Mouse (Mus musculus): ENCODE data around the gene Polr3gl. TPM values are rescaled to one million over a fixed set of nuclear protein-coding genes. Genes with fewer than 3 reads are reported as not detected.

Gene Polr3gl
- 15.7 TPM for polyA plus RNA-seq (2015; fragmentation: Illumina TruSeq; extraction: RNeasy Lipid Tissue Mini Kit (QIAGEN cat#74804); ENCODE audit: insufficient read depth, low read depth, low replicate concordance)

GRCm38 (mm10) chr3:96593790-96594560 is at the start of gene Polr3gl:
TSS of gene Polr3gl (minus strand) at chr3:96594181.

GRCm38 (mm10) chr3:96634928-96635879 is 41.2 kb upstream of the Polr3gl start, which contains the start of the genes Pex11b and Gm42957:
TSS of gene Pex11b (plus strand) at chr3:96635376.
TSS of gene Gm42957 (plus strand) at chr3:96635474.

GRCm38 (mm10) chr3:96629729-96630600 is 36.0 kb upstream of the Polr3gl start, which contains the start of gene Rbm8a:
TSS of gene Rbm8a (plus strand) at chr3:96629933.

GRCm38 (mm10) chr3:96600639-96601250 is 6.8 kb upstream of the Polr3gl start, which contains the start of gene Lix1l:
TSS of gene Lix1l (plus strand) at chr3:96601149.

GRCm38 (mm10) chr3:96596228-96596707 is 2.3 kb upstream of the Polr3gl start, which contains the start of gene Ankrd34a:
TSS of gene Ankrd34a (plus strand) at chr3:96596636.

GRCm38 (mm10) chr3:96576690-96577541 is 17.1 kb downstream of the Polr3gl start, which contains the start of gene Gm16253:
TSS of gene Gm16253 (plus strand) at chr3:96576984.

GRCm38 (mm10) chr3:96557694-96558093 is 36.3 kb downstream of the Polr3gl start, which contains the start of gene Txnip:
TSS of gene Txnip (plus strand) at chr3:96557957.

Other genes with a start within 250 kb of the Polr3gl start
- gene BC107364, start 141.9 kb downstream of the Polr3gl start, polyA plus RNA-seq (2015; fragmentation: Illumina TruSeq; extraction: RNeasy Lipid Tissue Mini Kit (QIAGEN cat#74804); ENCODE audit: insufficient read depth, low read depth, low replicate concordance), result not detected
- gene Hfe2, start 69.0 kb downstream of the Polr3gl start, polyA plus RNA-seq (2015; fragmentation: Illumina TruSeq; extraction: RNeasy Lipid Tissue Mini Kit (QIAGEN cat#74804); ENCODE audit: insufficient read depth, low read depth, low replicate concordance), result not detected
- gene Txnip, start 36.2 kb downstream of the Polr3gl start, polyA plus RNA-seq (2015; fragmentation: Illumina TruSeq; extraction: RNeasy Lipid Tissue Mini Kit (QIAGEN cat#74804); ENCODE audit: insufficient read depth, low read depth, low replicate concordance), result 316 TPM
- gene Gm16253, start 17.2 kb downstream of the Polr3gl start, polyA plus RNA-seq (2015; fragmentation: Illumina TruSeq; extraction: RNeasy Lipid Tissue Mini Kit (QIAGEN cat#74804); ENCODE audit: insufficient read depth, low read depth, low replicate concordance), result not detected
- not detected for gene Ankrd34a, start 2.5 kb upstream of the Polr3gl start, polyA plus RNA-seq (2015; fragmentation: Illumina TruSeq; extraction: RNeasy Lipid Tissue Mini Kit (QIAGEN cat#74804); ENCODE audit: insufficient read depth, low read depth, low replicate concordance)
- 7.0 TPM for gene Lix1l, start 7.0 kb upstream of the Polr3gl start, polyA plus RNA-seq (2015; fragmentation: Illumina TruSeq; extraction: RNeasy Lipid Tissue Mini Kit (QIAGEN cat#74804); ENCODE audit: insufficient read depth, low read depth, low replicate concordance)
- gene Rbm8a, start 35.8 kb upstream of the Polr3gl start, polyA plus RNA-seq (2015; fragmentation: Illumina TruSeq; extraction: RNeasy Lipid Tissue Mini Kit (QIAGEN cat#74804); ENCODE audit: insufficient read depth, low read depth, low replicate concordance), result 9.3 TPM
- 13.1 TPM for gene Pex11b, start 41.2 kb upstream of the Polr3gl start, polyA plus RNA-seq (2015; fragmentation: Illumina TruSeq; extraction: RNeasy Lipid Tissue Mini Kit (QIAGEN cat#74804); ENCODE audit: insufficient read depth, low read depth, low replicate concordance)
- gene Gm42957, start 41.3 kb upstream of the Polr3gl start, polyA plus RNA-seq (2015; fragmentation: Illumina TruSeq; extraction: RNeasy Lipid Tissue Mini Kit (QIAGEN cat#74804); ENCODE audit: insufficient read depth, low read depth, low replicate concordance), result not detected
- 3.6 TPM for gene Itga10, start 51.4 kb upstream of the Polr3gl start, polyA plus RNA-seq (2015; fragmentation: Illumina TruSeq; extraction: RNeasy Lipid Tissue Mini Kit (QIAGEN cat#74804); ENCODE audit: insufficient read depth, low read depth, low replicate concordance)
- 0.31 TPM for gene Ankrd35, start 76.0 kb upstream of the Polr3gl start, polyA plus RNA-seq (2015; fragmentation: Illumina TruSeq; extraction: RNeasy Lipid Tissue Mini Kit (QIAGEN cat#74804); ENCODE audit: insufficient read depth, low read depth, low replicate concordance)
- gene Pias3, start 102.2 kb upstream of the Polr3gl start, polyA plus RNA-seq (2015; fragmentation: Illumina TruSeq; extraction: RNeasy Lipid Tissue Mini Kit (QIAGEN cat#74804); ENCODE audit: insufficient read depth, low read depth, low replicate concordance), result 12.7 TPM
- 2.9 TPM for gene Nudt17, start 114.4 kb upstream of the Polr3gl start, polyA plus RNA-seq (2015; fragmentation: Illumina TruSeq; extraction: RNeasy Lipid Tissue Mini Kit (QIAGEN cat#74804); ENCODE audit: insufficient read depth, low read depth, low replicate concordance)
- 6.0 TPM for gene Polr3c, start 133.4 kb upstream of the Polr3gl start, polyA plus RNA-seq (2015; fragmentation: Illumina TruSeq; extraction: RNeasy Lipid Tissue Mini Kit (QIAGEN cat#74804); ENCODE audit: insufficient read depth, low read depth, low replicate concordance)
- 5.8 TPM for gene Rnf115, start 133.5 kb upstream of the Polr3gl start, polyA plus RNA-seq (2015; fragmentation: Illumina TruSeq; extraction: RNeasy Lipid Tissue Mini Kit (QIAGEN cat#74804); ENCODE audit: insufficient read depth, low read depth, low replicate concordance)
- gene Pdzk1, start 235.1 kb upstream of the Polr3gl start, polyA plus RNA-seq (2015; fragmentation: Illumina TruSeq; extraction: RNeasy Lipid Tissue Mini Kit (QIAGEN cat#74804); ENCODE audit: insufficient read depth, low read depth, low replicate concordance), result not detected
- gene Cd160, start 235.2 kb upstream of the Polr3gl start, polyA plus RNA-seq (2015; fragmentation: Illumina TruSeq; extraction: RNeasy Lipid Tissue Mini Kit (QIAGEN cat#74804); ENCODE audit: insufficient read depth, low read depth, low replicate concordance), result not detected

Data from pancreas, adult 10 weeks (tissue).